Mouse (Mus musculus) hindbrain, embryonic 11.5 days (tissue): ENCODE results near the gene Zfp827. TPM values are rescaled to one million over a fixed set of nuclear protein-coding genes. Genes with fewer than 3 reads are reported as not detected.

ENCODE experiments used
- ATAC-seq: fragments of 200-750 bp; cut with Nextera tagmentation; 2 replicates; pipeline ENCODE4 v1.8.0; 2017; ENCODE audit warnings: mild to moderate bottlenecking, moderate TSS enrichment, moderate library complexity; ENCODE audit not compliant: low FRiP score
- DNase-seq: peaks from one replicate; pipeline ENCODE4 v3.0.0-alpha.2; 2015; ENCODE audit warnings: low spot score
- H3K27ac ChIP-seq: fragments of 300-500 bp; sonication (generic); 2 replicates; pipeline ENCODE4 v1.5.1; 2014; ENCODE audit warnings: mild to moderate bottlenecking, low read depth, low read length
- H3K27me3 ChIP-seq: fragments of 300-500 bp; sonication (generic); 2 replicates; pipeline ENCODE4 v1.6.1; 2014; ENCODE audit warnings: mild to moderate bottlenecking, low read length, moderate library complexity, mixed read lengths; ENCODE audit not compliant: control insufficient read depth, insufficient read depth
- H3K36me3 ChIP-seq: fragments of 300-500 bp; sonication (generic); 2 replicates; pipeline ENCODE4 v1.6.1; 2014; ENCODE audit warnings: mild to moderate bottlenecking, low read length, moderate library complexity, mixed read lengths; ENCODE audit not compliant: control insufficient read depth, insufficient read depth
- H3K4me1 ChIP-seq: fragments of 300-500 bp; sonication (generic); replicated peaks from 2 replicates; pipeline ENCODE4 v1.6.1; 2014; ENCODE audit warnings: low read length, mixed read lengths; ENCODE audit not compliant: control insufficient read depth, insufficient read depth
- H3K4me2 ChIP-seq: fragments of 300-500 bp; sonication (generic); replicated peaks from 2 replicates; pipeline ENCODE4 v1.6.1; 2014; ENCODE audit warnings: mild to moderate bottlenecking, low read depth, low read length
- H3K4me3 ChIP-seq: fragments of 300-500 bp; sonication (generic); 2 replicates; pipeline ENCODE4 v1.5.1; 2014; ENCODE audit warnings: low read depth, low read length
- H3K9ac ChIP-seq: fragments of 300-500 bp; sonication (generic); 2 replicates; pipeline ENCODE4 v1.6.1; 2014; ENCODE audit warnings: low read depth, low read length
- H3K9me3 ChIP-seq: fragments of 300-500 bp; sonication (generic); 2 replicates; pipeline ENCODE4 v1.6.1; 2016; ENCODE audit warnings: low read length; ENCODE audit not compliant: control insufficient read depth
- WGBS: fragments of 180-500 bp; shearing (Covaris S2); extraction: QIAGEN DNeasy Blood & Tissue Kit; methylation state at CpG from one replicate; pipeline ENCODE4 v1.1.7; 2014; 5-methylcytosine and 5-hydroxymethylcytosine counted together
- polyA plus RNA-seq: library from polyadenylated mRNA; unstranded; fragments of >200 nt; fragmentation: Nextera tagmentation; extraction: Ambion mirVana; gene quantifications from 2 replicates; pipeline ENCODE4 v1.2.1, GENCODE M21; 2014

Zfp827 gene
- polyA plus RNA-seq, 1 experiment from 2014 or later, result 12.7 TPM

DNA sequence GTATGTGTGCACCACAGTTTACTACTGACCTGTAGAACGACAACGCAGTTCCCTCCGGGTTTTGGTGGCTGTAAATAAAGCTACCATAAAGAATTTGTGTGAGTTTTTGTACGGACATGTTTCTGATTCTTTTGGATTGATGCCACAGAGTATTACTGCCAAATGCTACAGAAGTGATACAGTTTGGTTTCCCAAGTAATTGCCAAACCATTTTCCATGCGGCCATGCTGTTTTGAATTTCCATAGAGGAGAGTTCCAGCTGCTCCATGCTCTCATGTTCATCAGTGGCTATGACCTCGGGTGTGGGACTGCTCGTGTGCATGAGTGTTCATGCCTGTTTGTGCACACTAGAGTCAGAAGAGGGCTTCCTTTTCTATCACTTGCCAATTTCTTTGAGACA, 211.8 kb downstream of the Zfp827 start:
- no peaks in the 10 kb centered on the region for H3K27me3 ChIP-seq
- no peak for ATAC-seq
- DNase-seq, result no peak
- no peaks in the 10 kb centered on the region for H3K9me3 ChIP-seq
- no peak overlapping the region for H3K27ac ChIP-seq
- H3K4me3 ChIP-seq, result no peak overlapping the region
- H3K9ac ChIP-seq, result no peak overlapping the region
- H3K4me1 ChIP-seq, result no peaks in the 10 kb centered on the region
- no peaks in the 10 kb centered on the region for H3K36me3 ChIP-seq
- 83% methylated on average over 7 of the region's 7 CpGs for WGBS
- H3K4me2 ChIP-seq, result no peak overlapping the region

Other genes starting within 250 kb of the Zfp827 start
- 220 and 233 TPM in 2 replicates for gene Lsm6, start 207.3 kb upstream of the Zfp827 start, polyA plus RNA-seq
- not detected in 2 replicates for gene 1700011L22Rik, start 220.1 kb downstream of the Zfp827 start, polyA plus RNA-seq